Comparison of ENCODE assay signal across 8 mouse cellular contexts in the genomic region with DNA sequence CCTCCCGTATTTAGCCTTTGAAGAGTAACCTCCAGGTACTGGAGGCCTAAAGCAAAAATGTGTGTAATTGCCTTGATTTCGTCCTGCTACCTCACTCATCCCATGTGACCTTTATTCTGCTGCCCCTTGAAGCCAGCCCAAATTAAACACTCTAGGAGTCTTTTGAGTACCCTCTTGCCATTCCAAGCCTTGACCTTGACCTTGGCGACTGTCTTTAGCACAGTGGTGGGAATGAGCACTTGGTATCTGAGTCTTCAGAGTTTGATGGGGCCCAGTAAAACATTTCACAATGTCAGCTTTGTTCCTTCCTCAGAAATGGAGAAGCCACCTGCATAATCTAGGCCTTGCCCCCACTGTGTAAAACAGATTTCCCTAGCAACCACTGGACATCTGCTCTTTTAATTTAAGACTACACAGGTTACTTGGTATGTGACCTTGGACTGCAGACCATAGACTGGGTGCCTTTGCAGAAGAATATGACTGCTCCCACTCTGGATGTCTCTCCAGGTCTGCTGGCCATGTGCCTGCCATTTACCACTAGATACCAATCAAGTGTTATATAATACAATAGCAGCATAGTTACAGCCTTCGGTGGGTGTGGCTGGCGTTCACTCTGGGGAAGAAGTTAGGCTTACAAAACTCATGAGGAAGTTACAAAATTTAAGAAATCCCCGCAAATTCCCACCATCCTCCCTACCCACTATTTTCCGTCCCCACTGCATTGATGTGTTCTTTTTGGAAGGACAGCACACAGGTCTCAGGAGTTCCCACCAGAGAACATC. TPM values are rescaled to one million over a fixed set of nuclear protein-coding genes. Genes with fewer than 3 reads are reported as not detected.
DNase-seq lines count a peak whose midpoint lies in the region; ATAC-seq and TF ChIP-seq lines count a peak whose summit lies in the region.

A gene (plus strand): TSS at position 718 of the 782 bp plus-strand sequence.

- H3K9ac ChIP-seq in forebrain, embryonic 11.5 days (ENCODE audit: low read length), result peak within 1 kb of the TSS; percentile 28
- H3K9ac ChIP-seq in limb, embryonic 14.5 days (ENCODE audit: low read depth, low read length, severe bottlenecking), result peak within 1 kb of the TSS; percentile 44
- peak within 1 kb of the TSS; percentile 43 for H3K9ac ChIP-seq in midbrain, embryonic 16.5 days (ENCODE audit: low read depth, low read length)

- peak within 1 kb of the TSS; percentile 70 for H3K4me3 ChIP-seq in layer of hippocampus, adult 2 months
- H3K4me3 ChIP-seq in forebrain, embryonic 11.5 days (ENCODE audit: low read depth, low read length), result peak within 1 kb of the TSS; percentile 76
- peak within 1 kb of the TSS; percentile 84 for H3K4me3 ChIP-seq in limb, embryonic 14.5 days (replicated peaks; ENCODE audit: low read length)
- peak within 1 kb of the TSS; percentile 85 for H3K4me3 ChIP-seq in midbrain, embryonic 16.5 days (ENCODE audit: low read depth, low read length)

- no peaks in the 10 kb centered on the region for H3K27me3 ChIP-seq in forebrain, embryonic 11.5 days (ENCODE audit: control insufficient read depth, insufficient read depth, low read length)
- H3K27me3 ChIP-seq in limb, embryonic 14.5 days (ENCODE audit: control insufficient read depth, insufficient read depth, low read length), result no peaks in the 10 kb centered on the region
- H3K27me3 ChIP-seq in midbrain, embryonic 16.5 days (ENCODE audit: control insufficient read depth, insufficient read depth, low read depth, low read length), result no peaks in the 10 kb centered on the region

- ATAC-seq in forebrain, embryonic 11.5 days (replicated peaks; ENCODE audit: low FRiP score), result no peak
- no peak for ATAC-seq in limb, embryonic 14.5 days (ENCODE audit: low FRiP score, low read depth)
- no peak for ATAC-seq in midbrain, embryonic 16.5 days

- DNase-seq in layer of hippocampus, adult 2 months (ENCODE audit: low spot score in 2 of 2), result no peak
- no peak for DNase-seq in layer of hippocampus, adult 9-10 months (ENCODE audit: low spot score)
- peak; percentile 43 to 76 for DNase-seq in adrenal gland, adult (ENCODE audit: inconsistent age in 2 of 2, low spot score in 1 of 2)
- DNase-seq in forebrain, embryonic 11.5 days (ENCODE audit: low spot score), result no peak
- peak; percentile 36 for DNase-seq in heart, postnatal 25 days (ENCODE audit: low spot score)
- no peak for DNase-seq in limb, embryonic 14.5 days (ENCODE audit: low spot score)
- no peak for DNase-seq in MN1 (ENCODE audit: low spot score)

- intact Hi-C loops in heart, postnatal 25 days (cut with DNase I), result loop anchor here (2.0 kb wide), 1 partner anchor 71 kb away; a partner anchor contains a TSS

- TF ChIP-seq POLR2A in limb, embryonic 14.5 days (IDR thresholded peaks at IDR 0.05; ENCODE audit: borderline replicate concordance, extremely low read depth, insufficient read depth, insufficient read length), result no peak

- H3K27ac ChIP-seq in layer of hippocampus, adult 2 months, result peak within 1 kb of the TSS; percentile 91
- peak within 1 kb of the TSS; percentile 28; the same call in 1 of the 2 replicates for H3K27ac ChIP-seq in forebrain, embryonic 11.5 days (ENCODE audit: low read depth, low read length)
- peak within 1 kb of the TSS; percentile 75 for H3K27ac ChIP-seq in limb, embryonic 14.5 days (replicated peaks; ENCODE audit: low read depth, low read length)
- peak within 1 kb of the TSS; percentile 90 for H3K27ac ChIP-seq in midbrain, embryonic 16.5 days (ENCODE audit: low read length)

- H3K36me3 ChIP-seq in forebrain, embryonic 11.5 days (ENCODE audit: control insufficient read depth, insufficient read depth, low read length), result peaks cover 10% of the 10 kb centered on the region
- peaks cover 42% of the 10 kb centered on the region for H3K36me3 ChIP-seq in limb, embryonic 14.5 days (ENCODE audit: control insufficient read depth, insufficient read depth, low read length)
- H3K36me3 ChIP-seq in midbrain, embryonic 16.5 days (ENCODE audit: control insufficient read depth, insufficient read depth, low read length), result peaks cover 10% of the 10 kb centered on the region

- WGBS in forebrain, embryonic 11.5 days, result 71% methylated on average over 7 of the region's 7 CpGs
- WGBS in limb, embryonic 14.5 days, result 67% methylated on average over 7 of the region's 7 CpGs
- 76% methylated on average over 7 of the region's 7 CpGs for WGBS in midbrain, embryonic 16.5 days

- H3K4me1 ChIP-seq in forebrain, embryonic 11.5 days (replicated peaks; ENCODE audit: control insufficient read depth, insufficient read depth, low read length), result peaks cover 14% of the 10 kb centered on the region
- H3K4me1 ChIP-seq in limb, embryonic 14.5 days (ENCODE audit: control insufficient read depth, insufficient read depth, low read length), result peaks cover 24% of the 10 kb centered on the region
- H3K4me1 ChIP-seq in midbrain, embryonic 16.5 days (ENCODE audit: control insufficient read depth, insufficient read depth, low read length), result peaks cover 14% of the 10 kb centered on the region

- peak within 1 kb of the TSS; percentile 45 for H3K4me2 ChIP-seq in forebrain, embryonic 11.5 days (ENCODE audit: low read depth, low read length, severe bottlenecking)
- peak within 1 kb of the TSS; percentile 51 for H3K4me2 ChIP-seq in limb, embryonic 14.5 days (replicated peaks; ENCODE audit: low read depth, low read length, severe bottlenecking)
- H3K4me2 ChIP-seq in midbrain, embryonic 16.5 days (ENCODE audit: low read length), result peak within 1 kb of the TSS; percentile 42

- no peak for TF ChIP-seq CTCF in layer of hippocampus, adult 2 months (conservative IDR thresholded peaks at IDR 0.05)

- no peaks in the 10 kb centered on the region for H3K9me3 ChIP-seq in forebrain, embryonic 11.5 days (ENCODE audit: control insufficient read depth, low read length)
- H3K9me3 ChIP-seq in limb, embryonic 14.5 days (ENCODE audit: control insufficient read depth, low read length), result no peaks in the 10 kb centered on the region
- no peaks in the 10 kb centered on the region for H3K9me3 ChIP-seq in midbrain, embryonic 16.5 days (replicated peaks; ENCODE audit: control insufficient read depth, low read length, poor library complexity, severe bottlenecking)

RNA-seq across cellular contexts. Expression of the gene that starts here (rescaled TPM):
- total RNA-seq in layer of hippocampus, adult 2 months (2021), result 10 to 100 TPM; 61.2 to 63.5 TPM
- polyA plus RNA-seq in forebrain, embryonic 11.5 days (2014; fragmentation: Nextera tagmentation; extraction: Ambion mirVana), result 110 and 116 TPM in 2 replicates
- total RNA-seq in heart, postnatal 25 days (2021), result 10 to 100 TPM; 36.6 to 37.3 TPM
- polyA plus RNA-seq in limb, embryonic 14.5 days (2012; rRNA removed), result 78.8 and 91.2 TPM in 2 replicates
- polyA plus RNA-seq in limb, embryonic 14.5 days (2014; fragmentation: Nextera tagmentation; extraction: Ambion mirVana), result 87.9 and 97.1 TPM in 2 replicates
- polyA plus RNA-seq in midbrain, embryonic 16.5 days (2015; fragmentation: Nextera tagmentation; extraction: Ambion mirVana), result 77.1 and 79.9 TPM in 2 replicates

Comparison
In these comparisons a context has a peak if more than half of its experiments do, and no peak if none do; other contexts are left out.
1. DNase-seq: peak in adrenal gland, adult (2 of 2) and heart, postnatal 25 days (single experiment); none in layer of hippocampus, adult 2 months (0 of 2), layer of hippocampus, adult 9-10 months (single experiment), forebrain, embryonic 11.5 days (single experiment), limb, embryonic 14.5 days (single experiment) and MN1 (single experiment).
2. H3K27ac ChIP-seq: peak in every context shown above with its lines; median percentile 91 in layer of hippocampus, adult 2 months; 90 in midbrain, embryonic 16.5 days; 75 in limb, embryonic 14.5 days; 28 in forebrain, embryonic 11.5 days.
3. Peak in every context shown above with its lines, with median percentiles within 50 percentile points of each other: H3K4me3 ChIP-seq, H3K4me2 ChIP-seq and H3K9ac ChIP-seq.